Mouse (Mus musculus) liver, embryonic 13.5 days (tissue): Measurements from ENCODE around the gene Tmem108. TPM values are rescaled to one million over a fixed set of nuclear protein-coding genes. Genes with fewer than 3 reads are reported as not detected.

Experiments used
- ATAC-seq: fragments of 200-750 bp; cut with Nextera tagmentation; 2 replicates; pipeline ENCODE4 v1.8.0; 2017; ENCODE audit warnings: low read depth, mild to moderate bottlenecking, moderate number of reproducible peaks, moderate library complexity
- DNase-seq: peaks from one replicate; pipeline ENCODE4 v3.0.0; 2022
- H3K27ac ChIP-seq: fragments of 300-500 bp; sonication (generic); 2 replicates; pipeline ENCODE4 v1.5.1; 2015; ENCODE audit warnings: moderate library complexity, mild to moderate bottlenecking, inconsistent platforms
- H3K27me3 ChIP-seq: fragments of 300-500 bp; sonication (generic); 2 replicates; pipeline ENCODE4 v1.6.1; 2015; ENCODE audit warnings: mild to moderate bottlenecking, inconsistent platforms
- H3K36me3 ChIP-seq: fragments of 300-500 bp; sonication (generic); 2 replicates; pipeline ENCODE4 v1.6.1; 2015; ENCODE audit warnings: mild to moderate bottlenecking, inconsistent platforms
- H3K4me1 ChIP-seq: fragments of 300-500 bp; sonication (generic); replicated peaks from 2 replicates; pipeline ENCODE4 v1.6.1; 2015; ENCODE audit warnings: inconsistent platforms
- H3K4me2 ChIP-seq: fragments of 300-500 bp; sonication (generic); 2 replicates; pipeline ENCODE4 v1.6.1; 2015; ENCODE audit warnings: inconsistent platforms, mild to moderate bottlenecking, moderate library complexity
- H3K4me3 ChIP-seq: fragments of 300-500 bp; sonication (generic); replicated peaks from 2 replicates; pipeline ENCODE4 v1.5.1; 2015; ENCODE audit warnings: mild to moderate bottlenecking, inconsistent platforms
- H3K9ac ChIP-seq: fragments of 300-500 bp; sonication (generic); 2 replicates; pipeline ENCODE4 v1.6.1; 2015; ENCODE audit warnings: mild to moderate bottlenecking, inconsistent platforms
- H3K9me3 ChIP-seq: fragments of 300-500 bp; sonication (generic); replicated peaks from 2 replicates; pipeline ENCODE4 v1.6.1; 2016; ENCODE audit warnings: inconsistent platforms
- WGBS: fragments of 180-500 bp; shearing (Covaris S2); methylation state at CpG from one replicate; pipeline ENCODE4 v1.1.7; 2015; ENCODE audit not compliant: insufficient replicate concordance; 5-methylcytosine and 5-hydroxymethylcytosine counted together
- polyA plus RNA-seq: library from polyadenylated mRNA; unstranded; fragments of >200 nt; fragmentation: Nextera tagmentation; extraction: Ambion mirVana; gene quantifications from 2 replicates; pipeline ENCODE4 v1.2.1, GENCODE M21; 2015

Tmem108 gene
- polyA plus RNA-seq, 1 experiment from 2014 or later = 1.5 TPM

- H3K4me2 ChIP-seq = no peak overlapping the region
- no peaks in the 10 kb centered on the region for H3K27me3 ChIP-seq
- DNase-seq (no peak), ATAC-seq (no peak)
- no peaks in the 10 kb centered on the region for H3K4me1 ChIP-seq
- WGBS = 56% methylated on average over 13 of the region's 13 CpGs
- no peak overlapping the region for H3K27ac ChIP-seq
- H3K4me3 ChIP-seq = no peak overlapping the region
- no peak overlapping the region for H3K9ac ChIP-seq
- no peaks in the 10 kb centered on the region for H3K9me3 ChIP-seq
- H3K36me3 ChIP-seq = no peaks in the 10 kb centered on the region
These were observed 104.3 kb downstream of the Tmem108 start for GRCm38 (mm10) chr9:103657183-103657975.

DNA sequence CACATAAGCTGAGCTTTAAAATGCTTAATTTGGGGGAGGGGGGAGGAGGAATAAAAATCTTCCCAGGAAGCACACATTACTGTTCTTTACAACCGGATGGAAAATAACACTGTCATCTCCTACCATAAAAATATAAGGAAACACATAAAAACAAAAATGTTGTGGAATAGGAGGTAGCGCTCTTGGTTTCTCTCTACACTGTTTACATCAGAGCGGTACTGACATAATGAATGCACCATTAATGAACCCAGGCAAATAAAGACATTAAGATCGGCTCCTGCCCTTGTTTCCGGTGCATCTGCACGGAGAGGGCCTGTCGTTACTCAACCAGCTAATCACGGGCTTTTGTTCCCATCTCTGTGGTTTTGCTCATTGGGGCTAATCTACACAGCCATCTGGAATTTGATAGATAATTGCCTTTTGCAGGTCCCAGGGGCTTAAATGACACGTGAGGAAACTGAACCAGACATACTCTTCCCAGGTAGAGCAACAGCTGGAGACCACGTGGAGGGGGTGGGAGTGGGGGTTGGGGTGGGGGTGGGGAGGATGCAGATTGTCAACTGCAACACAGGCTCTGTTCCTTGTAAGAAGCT is 107.5 kb downstream of the Tmem108 start:
- ATAC-seq = no peak
- 15% methylated on average over 10 of the region's 10 CpGs for WGBS
- Histone ChIP-seq H3K9me3 (no peaks in the 10 kb centered on the region), H3K4me1 (no peaks in the 10 kb centered on the region), H3K27ac (no peak overlapping the region), H3K9ac (no peak overlapping the region), H3K27me3 (no peaks in the 10 kb centered on the region), H3K4me3 (no peak overlapping the region), H3K4me2 (no peak overlapping the region), H3K36me3 (no peaks in the 10 kb centered on the region)
- DNase-seq = no peak

DNA sequence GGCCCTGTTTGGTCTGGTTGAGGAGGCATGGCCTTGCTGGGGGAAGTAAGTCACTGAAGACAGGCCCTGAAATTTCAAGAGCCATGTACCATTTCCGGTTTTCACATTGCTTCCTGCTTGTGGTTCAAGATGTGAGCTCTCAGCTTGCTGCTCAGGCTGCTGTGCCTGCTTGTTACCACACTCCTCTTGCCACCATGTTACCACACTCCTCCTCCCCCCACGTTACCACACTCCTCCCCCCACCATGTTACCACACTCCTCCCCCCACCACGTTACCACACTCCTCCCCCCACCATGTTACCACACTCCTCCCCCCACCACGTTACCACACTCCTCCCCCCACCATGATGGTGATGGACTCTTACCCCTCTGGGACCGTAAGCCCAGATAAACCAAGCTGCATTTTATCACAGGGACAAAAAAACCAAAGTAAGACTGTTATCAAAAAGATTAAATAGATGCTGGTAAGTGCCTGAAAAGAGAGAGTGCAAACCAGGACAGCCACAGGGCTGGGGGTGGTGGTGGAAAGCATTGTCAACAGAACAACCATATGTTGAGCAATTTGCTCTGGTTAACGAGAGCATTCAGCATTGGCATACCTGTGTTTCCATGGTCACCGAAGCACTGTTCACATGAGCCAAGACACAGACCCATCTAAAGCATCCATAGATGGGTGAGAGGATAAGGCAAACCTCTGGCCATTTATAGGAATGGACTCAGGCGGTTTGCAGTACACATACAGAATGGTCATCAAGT is 109.3 kb downstream of the Tmem108 start:
- H3K9ac ChIP-seq = no peak overlapping the region
- H3K4me2 ChIP-seq = no peak overlapping the region
- no peak overlapping the region for H3K27ac ChIP-seq
- H3K27me3 ChIP-seq = no peaks in the 10 kb centered on the region
- 41% methylated on average over 8 of the region's 8 CpGs for WGBS
- H3K36me3 ChIP-seq = no peaks in the 10 kb centered on the region
- ATAC-seq (no peak), DNase-seq (no peak)
- no peaks in the 10 kb centered on the region for H3K4me1 ChIP-seq
- H3K9me3 ChIP-seq = no peaks in the 10 kb centered on the region
- no peak overlapping the region for H3K4me3 ChIP-seq

DNA sequence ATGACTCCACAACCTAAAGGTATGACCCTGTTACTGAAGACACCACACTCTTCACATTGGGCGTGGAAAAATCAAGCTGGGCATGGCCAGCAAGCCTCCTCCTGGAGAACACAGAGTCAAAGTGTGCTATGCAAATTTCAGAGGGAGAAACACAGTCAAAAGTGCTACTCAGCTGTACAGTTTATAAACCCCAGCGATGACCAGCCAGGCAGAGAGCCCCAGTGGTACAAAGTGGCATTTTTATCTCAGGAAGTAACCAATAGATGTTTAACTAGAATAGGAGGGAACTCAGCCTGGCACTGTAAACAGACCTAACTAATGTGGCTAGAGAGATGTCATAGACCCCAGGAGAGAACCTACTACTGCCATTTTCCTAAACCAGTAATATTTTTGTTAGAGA is 115.0 kb downstream of the Tmem108 start:
- 52% methylated on average over 2 of the region's 2 CpGs for WGBS
- ATAC-seq (no peak), DNase-seq (no peak)
- Histone ChIP-seq H3K4me2 (no peak overlapping the region), H3K4me1 (no peaks in the 10 kb centered on the region), H3K27me3 (no peaks in the 10 kb centered on the region), H3K36me3 (no peaks in the 10 kb centered on the region), H3K27ac (no peak overlapping the region), H3K9ac (no peak overlapping the region), H3K9me3 (no peaks in the 10 kb centered on the region), H3K4me3 (no peak overlapping the region)

GRCm38 (mm10) chr9:103645724-103646123 is 115.9 kb downstream of the Tmem108 start:
- no peak for DNase-seq
- Histone ChIP-seq H3K27me3 (no peaks in the 10 kb centered on the region), H3K4me3 (no peak overlapping the region), H3K4me1 (no peaks in the 10 kb centered on the region), H3K9me3 (no peaks in the 10 kb centered on the region), H3K27ac (no peak overlapping the region), H3K9ac (no peak overlapping the region), H3K36me3 (no peaks in the 10 kb centered on the region), H3K4me2 (no peak overlapping the region)
- 71% methylated on average over 7 of the region's 7 CpGs for WGBS
- ATAC-seq = no peak

DNA sequence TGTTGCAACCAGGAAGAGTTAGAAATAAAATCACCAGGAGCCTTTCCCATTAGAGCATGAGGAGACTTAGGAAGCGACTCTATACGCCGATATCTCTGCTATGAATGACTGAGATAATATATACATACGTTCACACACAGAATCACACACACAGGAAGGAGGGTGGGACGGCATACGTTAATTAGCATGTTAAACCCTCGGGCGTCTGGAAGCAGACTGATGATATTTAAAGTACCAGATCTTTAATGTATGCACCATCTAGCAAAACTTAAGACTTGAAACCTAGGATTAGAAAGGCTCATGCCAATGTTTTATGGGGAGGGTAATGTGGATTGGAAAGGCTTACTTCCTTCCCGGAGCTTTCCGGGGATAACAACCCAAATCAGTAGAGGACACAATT is 119.3 kb downstream of the Tmem108 start:
- Histone ChIP-seq H3K27me3 (no peaks in the 10 kb centered on the region), H3K27ac (no peak overlapping the region), H3K9me3 (no peaks in the 10 kb centered on the region), H3K4me3 (no peak overlapping the region), H3K4me2 (no peak overlapping the region), H3K4me1 (no peaks in the 10 kb centered on the region), H3K36me3 (no peaks in the 10 kb centered on the region), H3K9ac (no peak overlapping the region)
- ATAC-seq = no peak
- DNase-seq = no peak
- WGBS = 71% methylated on average over 10 of the region's 10 CpGs

- Histone ChIP-seq H3K36me3 (no peaks in the 10 kb centered on the region), H3K9me3 (no peaks in the 10 kb centered on the region), H3K9ac (no peak overlapping the region), H3K4me2 (no peak overlapping the region), H3K27ac (no peak overlapping the region), H3K4me1 (no peaks in the 10 kb centered on the region), H3K27me3 (no peaks in the 10 kb centered on the region), H3K4me3 (no peak overlapping the region)
- WGBS = 68% methylated on average over 4 of the region's 4 CpGs
- ATAC-seq (no peak), DNase-seq (no peak)
These were observed 120.3 kb downstream of the Tmem108 start for GRCm38 (mm10) chr9:103641340-103641739.

DNA sequence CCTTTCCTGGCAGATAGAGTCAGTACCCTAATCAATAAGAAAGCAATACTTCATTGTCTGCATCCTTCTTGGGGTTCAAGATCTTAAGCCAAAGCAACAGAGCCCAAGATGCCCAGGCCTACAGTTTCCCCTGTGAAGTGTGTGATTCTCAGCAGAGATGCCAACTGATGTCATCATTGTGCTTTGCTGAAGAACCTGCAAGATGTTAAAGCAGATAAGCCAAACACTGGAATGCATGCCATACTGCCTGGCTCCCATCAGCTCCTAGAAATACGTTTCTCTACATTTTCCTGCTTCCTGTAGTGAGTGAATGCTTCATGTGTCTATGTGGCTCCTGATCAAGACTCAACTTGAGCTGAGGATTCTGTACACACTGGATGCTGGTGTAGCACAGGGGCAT is 122.2 kb downstream of the Tmem108 start:
- no peak overlapping the region for H3K9ac ChIP-seq
- H3K4me2 ChIP-seq = no peak overlapping the region
- H3K36me3 ChIP-seq = no peaks in the 10 kb centered on the region
- no peaks in the 10 kb centered on the region for H3K4me1 ChIP-seq
- ATAC-seq = no peak
- no peak overlapping the region for H3K4me3 ChIP-seq
- H3K27ac ChIP-seq = no peak overlapping the region
- no peaks in the 10 kb centered on the region for H3K9me3 ChIP-seq
- WGBS = 15% methylated on average over 1 of the region's 1 CpGs
- DNase-seq = no peak
- H3K27me3 ChIP-seq = no peaks in the 10 kb centered on the region

GRCm38 (mm10) chr9:103637451-103637850 is 124.2 kb downstream of the Tmem108 start:
- Histone ChIP-seq H3K9ac (no peak overlapping the region), H3K4me3 (no peak overlapping the region), H3K27me3 (no peaks in the 10 kb centered on the region), H3K4me2 (no peak overlapping the region), H3K4me1 (no peaks in the 10 kb centered on the region), H3K9me3 (no peaks in the 10 kb centered on the region), H3K36me3 (no peaks in the 10 kb centered on the region), H3K27ac (no peak overlapping the region)
- DNase-seq (no peak), ATAC-seq (no peak)
- WGBS = 58% methylated on average over 3 of the region's 3 CpGs

DNA sequence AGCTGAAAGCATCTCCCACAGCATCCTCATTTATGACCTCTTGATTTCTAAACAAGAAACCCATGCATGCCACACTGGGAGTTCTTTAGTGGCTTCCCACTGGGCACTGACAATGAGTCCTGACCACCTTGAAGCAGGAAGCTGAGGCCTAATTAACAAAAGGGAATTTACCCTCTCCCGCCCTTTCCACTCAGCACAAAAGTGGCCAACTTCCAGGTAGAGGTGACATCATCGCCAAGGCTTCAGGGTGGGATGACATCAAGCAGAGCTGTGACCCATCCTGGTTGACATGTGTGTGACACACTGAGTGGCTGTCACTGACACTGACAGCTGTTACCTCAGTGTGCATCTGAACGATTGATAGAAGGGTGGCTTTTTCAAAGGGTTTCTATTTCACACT is 124.8 kb downstream of the Tmem108 start:
- Histone ChIP-seq H3K36me3 (no peaks in the 10 kb centered on the region), H3K9me3 (no peaks in the 10 kb centered on the region), H3K27ac (no peak overlapping the region), H3K4me1 (no peaks in the 10 kb centered on the region), H3K4me3 (no peak overlapping the region), H3K4me2 (no peak overlapping the region), H3K9ac (no peak overlapping the region), H3K27me3 (no peaks in the 10 kb centered on the region)
- DNase-seq = no peak
- ATAC-seq = no peak
- WGBS = 56% methylated on average over 3 of the region's 3 CpGs

DNA sequence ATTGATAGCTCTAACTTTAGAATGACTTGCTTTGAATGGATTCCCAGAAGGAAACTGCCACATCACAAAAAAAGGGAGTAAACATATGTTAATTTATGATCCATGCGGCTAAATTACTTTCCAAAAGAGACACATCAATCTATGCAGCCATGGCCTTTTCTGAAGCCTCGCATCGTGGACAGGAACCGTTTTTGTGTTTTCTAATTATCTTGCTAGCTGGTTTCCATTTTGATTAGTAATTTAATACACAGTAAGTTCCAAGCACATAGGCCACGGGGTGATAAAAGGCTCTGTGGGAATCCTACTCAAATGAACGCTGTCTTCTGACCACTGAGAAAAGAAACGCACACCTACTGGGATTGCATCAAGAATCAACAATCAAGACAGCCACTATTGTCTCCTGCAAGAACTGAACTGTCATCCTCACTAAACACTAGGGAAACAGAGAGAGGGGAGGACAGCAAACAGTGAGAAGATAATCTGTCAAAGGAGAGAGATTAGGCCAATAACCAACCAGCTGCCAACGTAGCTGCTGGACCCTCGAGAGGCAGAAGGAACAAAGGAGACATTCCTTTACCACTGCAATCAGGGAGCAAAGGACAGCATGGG is 132.7 kb downstream of the Tmem108 start:
- Histone ChIP-seq H3K27me3 (no peaks in the 10 kb centered on the region), H3K9ac (no peak overlapping the region), H3K9me3 (no peaks in the 10 kb centered on the region), H3K27ac (no peak overlapping the region), H3K4me3 (no peak overlapping the region), H3K4me1 (no peaks in the 10 kb centered on the region), H3K4me2 (no peak overlapping the region), H3K36me3 (no peaks in the 10 kb centered on the region)
- no peak for ATAC-seq
- WGBS = 56% methylated on average over 9 of the region's 9 CpGs
- DNase-seq = no peak
